Mouse (Mus musculus) small intestine, adult 2 months (tissue): Measurements from ENCODE around the gene Hook2.

Source experiments
- CTCF ChIP-seq: fragments of 200-500 bp; IDR thresholded peaks from 2 replicates; pipeline ENCODE4 v1.5.1; 2012; ENCODE audit warnings: low read depth, mild to moderate bottlenecking, control low read depth, inconsistent platforms, low read length, moderate library complexity, mixed read lengths; ENCODE audit not compliant: insufficient replicate concordance, insufficient read length; ENCODE audit errors: extremely low read depth
- POLR2A ChIP-seq: fragments of 200-500 bp; IDR thresholded peaks from 2 replicates; pipeline ENCODE4 v1.6.1; 2012; ENCODE audit warnings: low read depth, mild to moderate bottlenecking, control low read depth, inconsistent platforms, low read length, moderate library complexity

DNA sequence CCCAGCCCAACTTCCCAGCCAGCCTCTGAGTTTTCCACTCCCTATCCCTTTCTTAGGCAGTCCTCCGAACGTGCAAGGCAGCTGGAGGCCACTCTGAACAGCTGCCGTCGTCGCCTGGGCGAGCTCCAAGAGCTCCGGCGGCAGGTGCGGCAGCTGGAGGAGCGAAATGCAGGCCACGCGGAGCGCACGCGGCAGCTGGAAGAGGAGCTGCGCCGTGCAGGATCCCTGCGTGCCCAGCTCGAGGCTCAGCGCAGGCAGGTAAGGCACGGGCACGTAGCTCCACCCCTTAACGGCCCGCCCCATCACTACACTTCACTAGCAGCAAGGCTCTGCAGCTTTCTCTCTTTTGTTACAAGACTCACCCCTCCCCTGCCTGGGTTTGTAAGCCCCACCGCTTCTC is 5.3 kb downstream of the Hook2 start:
- TF ChIP-seq CTCF, result no peak
- no peak for TF ChIP-seq POLR2A
